Mouse (Mus musculus) T-helper 17 cell (primary cell): ENCODE measurements around the gene Litaf.

ENCODE experiments used
- in situ Hi-C, 2 experiments: fragments of 300-600 bp; cut with MboI, MseI; formaldehyde crosslinking; loops; 1 replicate in 1 of 2; 2 replicates in 1 of 2; pipeline ENCODE4 v1.15.1; 2025; ENCODE audit warnings: high pct_unique_total_duplicates in 2 of 2

The Litaf gene

DNA sequence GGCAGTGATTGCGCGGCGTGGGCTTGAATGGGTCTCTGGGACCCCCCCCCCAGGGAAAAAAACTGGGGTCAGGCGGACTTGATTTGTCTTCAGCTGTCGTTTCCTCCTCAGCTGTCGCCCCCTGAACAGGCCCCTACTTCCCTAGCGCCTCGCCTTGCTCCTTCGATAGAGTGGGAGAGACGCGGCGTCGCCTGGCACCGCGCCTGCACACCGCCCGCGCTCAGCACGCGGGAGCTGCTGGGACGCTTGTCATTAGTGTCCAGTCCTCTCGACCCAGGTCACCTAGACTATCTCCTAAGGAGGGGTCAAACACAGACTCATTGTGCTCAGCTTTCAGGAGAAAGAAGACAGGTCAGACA is 855 bp upstream of the Litaf start:
- in situ Hi-C loops = no loop called here

DNA sequence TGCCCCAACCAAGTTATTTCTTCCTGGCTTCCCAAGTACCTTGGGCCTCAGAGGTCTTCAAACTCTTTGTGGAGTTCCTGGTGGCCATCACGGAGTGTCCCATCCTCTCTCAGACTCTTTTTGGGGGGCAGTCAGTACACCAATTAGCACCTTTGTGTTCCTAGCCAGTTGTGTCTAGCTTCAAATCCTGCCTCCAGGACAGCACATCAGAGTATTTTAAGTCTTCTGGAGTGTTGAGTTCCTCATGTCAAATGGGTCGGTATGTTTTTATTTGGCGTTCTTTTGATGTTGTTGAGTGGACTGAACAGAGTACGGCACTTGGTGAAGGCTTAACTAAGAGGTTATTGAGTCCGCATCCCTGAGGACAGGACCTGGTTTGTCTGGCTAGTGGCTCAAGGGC is 526 bp downstream of the Litaf start:
- in situ Hi-C loops = no loop called here

DNA sequence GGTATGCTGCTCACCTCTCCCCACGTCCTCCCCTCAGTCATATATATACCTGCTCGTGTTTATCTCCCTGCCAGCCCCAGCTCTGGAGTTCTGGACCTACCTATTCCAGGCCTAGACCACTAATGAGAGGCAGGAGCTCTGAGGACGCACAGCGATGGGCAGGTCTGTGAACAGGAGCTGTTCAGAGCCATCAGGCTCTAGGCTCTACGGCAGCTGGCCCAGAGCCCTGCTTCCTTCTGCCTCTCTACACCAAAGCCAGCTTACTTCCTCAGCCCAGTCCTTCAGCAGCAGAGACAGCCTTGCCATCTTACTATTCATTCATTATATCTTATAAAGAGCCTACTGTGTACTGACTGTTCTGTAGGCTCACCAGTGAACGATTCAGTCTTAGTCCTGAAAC is 1.2 kb downstream of the Litaf start:
- in situ Hi-C loops = no loop called here

DNA sequence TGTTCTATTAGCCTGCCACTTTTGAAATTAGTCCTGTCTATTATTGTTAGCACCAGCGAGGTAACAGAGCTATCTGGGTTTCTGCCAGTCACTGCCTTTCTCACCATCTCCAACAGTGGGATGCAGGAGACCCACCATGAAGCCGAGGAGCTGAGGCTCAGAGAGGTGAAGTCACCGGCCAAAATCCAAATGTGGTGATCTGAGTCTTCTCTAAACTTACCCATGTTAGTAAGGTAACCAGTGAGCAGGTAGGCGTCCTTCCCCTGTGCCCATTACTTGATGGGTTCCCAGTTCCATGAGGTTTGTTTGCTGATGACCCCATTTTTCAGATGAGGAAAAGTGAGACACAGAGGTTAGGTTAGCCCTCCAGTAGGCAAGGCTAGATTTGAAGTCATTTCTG is 1.6 kb downstream of the Litaf start:
- in situ Hi-C loops = no loop called here

DNA sequence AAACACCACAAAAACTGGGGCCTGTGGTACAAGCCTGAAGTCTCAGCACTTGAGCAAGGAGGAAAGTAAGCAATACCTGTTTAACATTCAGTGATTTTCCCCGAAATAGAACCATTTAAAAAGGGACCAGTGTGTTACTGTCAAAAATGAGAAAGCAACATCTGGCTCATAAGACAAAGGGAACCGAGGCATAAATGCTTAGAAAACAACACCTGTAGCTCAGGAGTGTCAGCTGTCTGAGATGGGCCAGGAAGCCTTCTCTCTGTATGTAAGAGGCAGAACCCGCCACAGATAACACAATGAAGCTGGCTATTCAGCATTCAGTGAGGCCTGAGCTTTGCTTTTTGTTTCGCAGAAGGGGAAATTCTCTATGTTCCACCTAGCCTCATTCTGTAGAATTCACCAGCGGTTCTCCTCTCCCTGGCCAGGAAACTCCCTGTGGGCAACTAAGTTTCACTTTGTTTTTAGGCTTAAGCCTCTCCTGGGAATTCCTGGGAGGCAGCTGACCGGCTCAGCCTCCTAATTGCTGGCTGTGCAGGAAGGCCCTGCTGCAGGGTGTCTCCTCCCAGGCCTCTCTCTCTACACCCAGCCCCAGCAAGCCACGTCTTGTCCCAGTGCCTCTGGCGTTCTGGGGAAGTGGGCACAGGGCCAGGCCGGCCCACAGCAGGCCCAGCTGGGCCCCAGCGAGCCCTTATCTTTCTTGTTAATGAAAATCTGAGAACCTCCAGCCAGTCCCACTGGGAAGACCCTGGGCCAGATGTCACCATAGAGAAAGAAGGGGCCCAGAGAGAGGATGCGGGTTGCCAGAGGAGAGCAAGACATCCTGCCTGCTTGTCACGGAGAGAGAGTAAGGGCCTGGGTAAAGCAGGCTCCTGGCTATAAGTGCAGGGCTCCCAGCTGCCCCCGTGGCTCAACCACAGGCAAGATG is 2.9 kb downstream of the Litaf start:
- in situ Hi-C loops = no loop called here

DNA sequence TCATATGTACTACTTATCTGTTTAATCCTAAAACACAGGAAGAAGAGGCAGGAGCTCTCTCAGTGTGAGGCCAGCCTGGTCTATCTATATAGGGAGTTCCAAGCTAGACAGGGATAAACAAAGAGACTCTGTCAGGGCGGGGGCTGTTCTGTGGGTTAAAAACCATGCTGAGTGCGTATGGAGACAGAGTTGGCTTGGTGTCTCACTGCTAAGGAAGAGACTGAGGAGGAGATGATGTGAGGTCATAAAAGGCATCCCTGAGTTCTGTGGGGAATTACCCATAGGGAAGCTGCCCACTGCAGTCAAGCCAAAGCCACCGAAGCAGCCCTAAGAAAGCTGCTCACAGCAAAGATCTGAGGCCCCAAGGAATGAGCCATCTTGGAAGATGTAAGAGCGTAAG is 5.3 kb downstream of the Litaf start, which contains the start of gene Snn:
Gene Snn (plus strand): TSS at position 301 of the 400 bp plus-strand sequence.
- in situ Hi-C loops = no loop called here

DNA sequence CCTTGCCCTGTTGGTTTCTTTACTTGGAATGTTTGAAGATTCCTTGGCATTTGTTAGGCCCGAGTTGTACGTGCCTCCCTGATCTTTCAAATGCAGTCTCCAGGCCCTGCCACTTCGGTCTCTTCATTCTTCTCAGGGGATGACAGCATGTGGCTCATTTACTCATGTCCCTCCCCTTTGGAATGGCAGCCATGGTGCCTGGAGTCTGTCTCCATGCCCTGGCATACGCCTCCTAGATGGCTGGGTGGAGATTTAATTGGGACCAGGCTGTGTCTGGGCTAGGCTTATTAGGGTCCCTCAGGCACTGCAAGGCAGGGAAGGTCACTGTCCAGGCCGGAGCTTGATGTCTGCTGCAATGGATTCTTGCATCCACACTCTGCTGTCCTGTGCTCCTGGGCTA is 10.0 kb downstream of the Litaf start:
- in situ Hi-C loops = no loop called here

DNA sequence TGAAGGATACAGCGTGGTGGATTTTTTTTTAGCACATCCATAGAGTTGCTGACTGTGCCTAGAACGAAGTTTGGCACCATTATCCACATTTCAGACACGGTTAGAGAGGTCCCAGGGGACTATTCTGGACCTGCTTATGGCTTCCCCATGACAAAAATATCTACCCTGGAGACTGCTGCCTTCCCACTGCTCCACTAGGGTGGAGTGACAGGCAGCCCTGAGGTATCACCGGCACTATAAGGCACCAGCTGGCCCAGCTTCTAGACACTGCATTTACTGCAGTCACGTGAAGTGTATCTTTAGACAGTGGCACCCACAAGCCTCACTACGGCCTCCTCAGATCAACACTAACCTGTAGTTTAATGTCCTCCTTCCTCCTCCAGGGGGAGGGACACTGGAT is 11.1 kb downstream of the Litaf start:
- in situ Hi-C loops = no loop called here

DNA sequence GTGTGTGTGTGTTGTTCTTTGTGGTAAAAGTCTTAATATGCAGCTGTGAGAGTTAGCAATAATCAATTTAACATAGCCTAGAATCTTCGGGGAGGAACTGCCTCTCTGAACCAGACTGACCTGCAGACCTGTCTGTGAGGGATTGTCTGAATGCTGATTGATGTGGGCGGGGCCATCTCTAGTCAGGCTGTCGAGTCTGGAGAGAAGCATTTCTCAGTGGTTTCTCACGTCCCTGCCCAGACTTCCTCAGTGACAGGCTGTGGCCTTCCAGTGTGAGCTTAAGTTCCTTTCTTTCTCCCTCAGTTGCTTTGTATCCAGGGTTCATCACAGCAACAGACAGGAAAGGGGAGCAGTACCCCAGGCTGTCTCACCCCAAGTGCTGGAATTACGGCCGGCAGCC is 11.5 kb downstream of the Litaf start:
- in situ Hi-C loops = no loop called here

DNA sequence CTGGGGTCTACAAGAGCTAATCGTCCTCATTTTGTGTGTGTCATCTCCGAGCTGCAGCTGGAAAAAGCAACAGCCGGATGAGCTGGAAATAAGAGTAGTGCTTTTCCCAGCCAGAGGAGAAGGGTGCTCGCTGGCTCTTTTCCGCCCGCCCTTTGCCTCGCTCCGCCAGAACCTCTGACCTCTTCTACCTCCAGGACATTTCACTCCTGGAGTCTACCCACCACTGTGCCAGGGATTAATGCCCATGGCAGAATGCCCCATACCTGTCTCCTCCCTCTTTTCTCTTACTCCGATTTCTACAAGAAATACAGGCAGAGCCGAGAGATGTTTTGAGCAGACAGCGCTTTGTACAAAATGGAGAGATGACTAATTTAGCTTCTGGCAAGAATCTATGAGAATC is 14.8 kb downstream of the Litaf start:
- in situ Hi-C loops = no loop called here

DNA sequence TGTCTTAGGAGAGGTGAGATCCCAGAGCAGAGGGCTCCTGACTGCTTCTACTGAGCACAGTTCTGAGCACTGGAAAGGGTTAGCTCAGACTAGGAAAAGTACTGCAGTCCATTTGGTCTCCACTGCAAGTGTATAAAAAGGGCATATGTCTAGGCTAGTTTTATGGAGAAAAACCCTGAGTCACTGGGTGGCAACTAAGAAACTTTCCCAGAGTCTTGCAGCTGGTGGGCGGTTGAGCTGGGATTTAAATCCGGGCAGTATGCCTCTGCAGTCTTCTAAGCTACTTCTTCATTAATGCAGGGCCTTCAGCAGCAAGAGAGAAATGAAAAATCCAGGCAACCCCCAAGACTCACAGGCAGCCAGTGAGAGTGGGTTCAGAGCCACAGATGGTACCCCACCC is 15.7 kb downstream of the Litaf start:
- in situ Hi-C loops = no loop called here

DNA sequence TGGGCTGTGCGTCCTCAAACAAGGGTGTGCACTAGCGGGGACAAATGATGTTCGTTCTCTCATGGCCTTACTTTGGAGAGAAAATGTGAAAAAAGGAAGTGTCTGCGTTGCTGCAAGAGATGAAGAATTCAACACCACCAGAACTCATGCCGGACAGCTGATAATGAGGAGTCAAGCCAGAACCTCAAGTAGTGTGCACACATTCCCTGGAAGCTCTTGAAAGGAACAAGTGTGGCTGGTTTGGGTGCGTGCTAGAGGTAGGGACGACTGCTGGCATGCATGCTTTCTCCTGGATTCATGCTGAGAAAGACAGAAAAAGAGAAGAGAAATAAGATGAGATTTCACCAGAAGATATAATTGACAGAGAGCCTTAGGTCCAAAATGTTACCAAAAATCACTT is 18.8 kb downstream of the Litaf start:
- in situ Hi-C loops = no loop called here

DNA sequence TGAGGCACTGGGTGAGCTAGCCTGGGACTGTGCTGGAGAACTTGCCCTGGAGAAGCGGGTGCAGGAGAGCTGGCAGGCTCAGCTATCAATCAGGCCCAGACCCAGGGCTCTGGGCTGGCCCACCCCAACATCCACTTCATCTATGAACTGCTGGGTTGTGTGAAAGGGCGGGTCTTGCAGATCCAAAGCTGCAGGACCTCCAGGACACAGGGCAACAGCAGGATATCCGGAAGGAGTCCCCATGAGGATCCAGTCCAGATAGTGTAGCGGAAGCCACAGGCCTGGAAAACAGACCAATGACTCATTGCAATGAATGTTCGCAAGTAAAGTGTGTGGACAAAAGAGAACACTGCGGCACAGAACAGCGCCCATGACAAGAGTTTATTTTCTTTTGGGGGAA is 19.5 kb downstream of the Litaf start:
- in situ Hi-C loops = no loop called here

DNA sequence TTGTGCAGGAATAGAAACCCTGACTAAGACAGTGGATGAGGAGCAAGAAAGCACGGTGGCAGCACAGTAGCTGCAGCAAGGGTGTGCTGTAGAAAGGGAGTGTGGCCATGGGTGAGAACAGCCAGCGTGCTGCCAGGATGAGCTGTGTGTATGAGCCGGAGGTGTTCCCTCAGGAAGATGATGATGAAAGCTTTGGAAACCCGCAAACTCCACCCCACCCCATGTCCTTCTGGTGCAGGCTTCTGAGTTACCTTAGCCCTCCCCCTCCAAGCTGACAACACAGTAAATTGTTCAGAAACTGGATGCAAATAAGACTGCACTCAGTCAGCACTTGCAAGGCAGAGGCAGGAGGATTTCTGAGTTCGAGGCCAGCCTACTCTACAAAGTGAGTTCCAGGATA is 22.7 kb downstream of the Litaf start:
- in situ Hi-C loops = loop anchor here in 1 of 2 experiments (5.0 kb wide), 1 partner anchor 374 kb away; no protein-coding TSS in a partner anchor

DNA sequence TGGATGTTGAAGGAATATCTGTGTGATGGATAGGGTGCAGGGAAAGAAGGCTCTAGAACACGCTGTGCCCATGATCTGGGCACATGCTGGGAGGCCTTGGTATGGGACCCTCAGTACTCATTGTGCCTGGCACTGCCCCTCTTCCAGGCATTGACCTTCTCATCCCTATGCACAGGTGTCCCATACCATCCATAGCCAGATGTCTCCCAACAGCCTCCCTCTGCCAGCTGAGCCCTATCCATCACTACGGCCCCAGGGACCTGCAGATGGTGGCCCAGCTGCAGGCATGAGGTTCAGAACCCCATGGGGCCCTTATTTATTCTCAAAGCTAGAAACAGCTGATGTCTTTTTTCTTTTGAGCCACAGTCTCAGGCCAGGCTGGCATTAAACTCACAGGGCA is 25.4 kb downstream of the Litaf start:
- in situ Hi-C loops = loop anchor here in 1 of 2 experiments (5.0 kb wide), 1 partner anchor 377 kb away; no protein-coding TSS in a partner anchor

DNA sequence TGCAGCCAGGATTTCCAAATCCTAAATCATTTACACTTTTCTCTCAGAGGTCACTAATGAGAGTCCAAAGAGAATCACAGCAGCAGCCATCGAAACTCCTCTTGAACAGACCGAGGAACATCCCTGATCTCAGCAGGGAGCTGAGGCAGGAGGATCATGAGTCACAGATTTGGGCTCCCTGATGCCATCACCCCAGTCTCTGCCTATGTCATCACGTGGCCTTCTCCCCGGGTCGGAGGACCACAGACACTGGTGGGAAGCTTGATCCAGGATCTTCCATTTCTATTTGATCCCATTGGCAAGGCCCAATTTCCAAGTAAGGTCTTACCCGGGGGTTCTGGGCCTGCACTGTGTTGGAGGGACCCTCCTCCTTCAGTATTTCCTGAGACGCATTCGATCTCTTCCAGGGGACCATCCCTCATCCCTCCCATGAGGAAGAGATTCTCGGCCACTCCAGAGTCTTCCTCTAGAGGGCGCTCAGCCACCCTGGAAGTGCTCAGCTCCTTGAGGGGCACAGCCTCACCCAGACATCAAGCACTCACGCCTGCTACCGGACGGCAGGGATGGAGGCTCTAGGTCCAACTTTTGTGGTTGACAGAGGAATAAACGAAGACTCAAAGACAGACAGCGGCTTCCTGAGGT is 30.0 kb downstream of the Litaf start:
- in situ Hi-C loops = no loop called here

DNA sequence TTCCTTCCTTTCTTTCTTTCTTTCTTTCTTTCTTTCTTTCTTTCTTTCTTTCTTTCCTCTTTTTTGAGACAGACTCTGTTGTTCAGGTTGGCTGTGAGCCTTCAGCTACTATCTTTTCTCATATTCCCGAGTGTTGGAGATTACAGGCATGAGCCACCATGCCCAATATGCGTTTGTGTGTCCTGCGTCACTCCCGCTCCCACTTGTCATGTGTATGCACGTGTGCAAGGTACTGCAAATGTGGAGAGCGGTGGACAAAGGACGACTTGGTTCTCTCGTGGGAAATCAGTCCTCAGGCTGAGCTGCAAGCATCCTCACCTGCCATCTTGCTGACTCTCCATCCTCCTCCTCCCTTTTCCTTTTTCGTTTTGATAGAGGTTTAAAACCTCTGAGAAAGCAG is 30.7 kb downstream of the Litaf start:
- in situ Hi-C loops = no loop called here

DNA sequence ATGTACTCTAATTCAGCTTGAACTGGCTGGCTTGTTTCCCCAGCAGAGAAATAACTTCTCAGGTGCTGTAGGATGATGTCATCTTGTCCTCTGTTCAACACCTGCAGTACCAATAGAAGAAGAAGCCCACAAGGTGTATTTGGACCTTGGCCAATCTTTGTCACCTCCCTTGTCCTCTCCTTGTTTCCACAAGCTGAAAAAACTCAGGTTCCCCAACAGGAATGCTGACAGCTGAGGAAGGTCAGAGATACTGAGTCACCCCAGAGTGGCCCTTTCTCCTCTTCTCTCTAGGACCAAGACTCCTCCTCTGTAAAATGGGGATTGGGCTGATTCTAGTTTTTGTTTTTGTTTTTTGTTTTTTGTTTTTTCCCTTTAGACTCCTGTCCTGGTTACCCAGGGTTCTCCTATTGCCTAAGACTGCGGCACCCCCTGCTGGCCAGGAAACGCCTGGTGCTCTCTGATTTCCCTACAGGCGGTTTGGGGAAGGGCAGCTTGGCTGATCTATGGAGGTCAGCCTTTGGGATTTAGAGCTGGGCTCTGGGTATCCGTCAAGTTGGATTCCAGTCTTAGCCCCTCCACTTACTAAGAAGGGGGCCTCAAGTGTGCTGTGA is 31.7 kb downstream of the Litaf start:
- in situ Hi-C loops = loop anchor here (5.0 kb wide), 2 partner anchors 52 to 157 kb away; no protein-coding TSS in a partner anchor

DNA sequence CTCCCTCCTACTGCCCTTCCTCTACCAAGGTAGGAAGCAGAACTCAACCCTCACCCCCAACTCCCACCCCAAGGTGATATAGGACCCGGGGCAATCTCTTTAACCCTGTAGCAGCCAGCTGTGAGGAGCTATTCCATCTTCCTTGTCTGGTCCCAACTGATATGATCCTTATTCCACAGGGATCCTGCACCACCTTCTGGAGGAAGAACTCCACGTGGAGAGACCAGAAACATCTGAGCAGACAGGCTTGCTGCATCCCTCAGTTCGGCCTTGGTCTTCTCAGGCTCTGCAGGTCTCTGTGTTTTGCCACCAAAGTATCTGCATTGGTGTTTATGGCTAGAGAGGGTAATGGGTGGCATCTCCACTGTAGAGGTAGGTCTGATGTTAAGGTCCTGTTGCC is 34.6 kb downstream of the Litaf start:
- in situ Hi-C loops = loop anchor here (5.0 kb wide), 2 partner anchors 49 to 154 kb away; no protein-coding TSS in a partner anchor

DNA sequence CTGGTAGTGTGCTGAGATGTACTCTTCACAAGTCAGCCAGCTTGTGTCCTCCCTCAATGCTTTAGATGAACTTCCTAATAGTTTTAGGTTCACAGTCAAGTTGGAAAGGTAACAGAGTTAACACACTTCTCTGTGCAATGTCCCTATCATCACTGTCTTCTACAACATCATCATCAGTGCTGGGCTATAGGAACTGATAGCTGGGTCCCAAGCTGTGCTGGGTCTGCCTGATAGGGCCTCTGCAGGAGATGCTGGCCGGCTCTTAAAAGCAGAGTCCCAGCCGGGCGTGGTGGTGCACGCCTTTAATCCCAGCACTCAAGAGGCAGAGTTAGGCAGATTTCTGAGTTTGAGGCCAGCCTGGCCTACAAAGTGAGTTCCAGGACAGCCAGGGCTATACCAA is 35.1 kb downstream of the Litaf start:
- in situ Hi-C loops = loop anchor here (5.0 kb wide), 2 partner anchors 49 to 154 kb away; no protein-coding TSS in a partner anchor

DNA sequence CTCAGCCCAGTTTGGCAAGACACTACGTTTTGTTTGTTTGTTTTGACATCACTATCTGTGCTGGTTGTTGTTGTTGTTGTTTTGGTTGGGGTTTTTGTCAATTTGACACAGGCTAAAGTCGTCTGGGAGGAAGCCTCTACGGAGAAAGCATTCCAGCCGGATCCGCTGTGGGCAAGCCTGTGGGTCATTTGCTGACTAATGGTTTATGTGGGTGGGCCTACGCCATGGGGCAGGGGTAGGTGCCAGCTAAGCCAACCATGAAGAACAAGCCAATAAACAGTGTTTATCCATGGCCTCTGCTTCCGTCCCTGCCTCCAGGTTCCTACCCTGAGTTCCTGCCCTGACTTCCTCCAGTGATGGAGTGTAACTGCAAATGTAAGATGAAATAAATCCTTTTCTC is 37.8 kb downstream of the Litaf start:
- in situ Hi-C loops = no loop called here

DNA sequence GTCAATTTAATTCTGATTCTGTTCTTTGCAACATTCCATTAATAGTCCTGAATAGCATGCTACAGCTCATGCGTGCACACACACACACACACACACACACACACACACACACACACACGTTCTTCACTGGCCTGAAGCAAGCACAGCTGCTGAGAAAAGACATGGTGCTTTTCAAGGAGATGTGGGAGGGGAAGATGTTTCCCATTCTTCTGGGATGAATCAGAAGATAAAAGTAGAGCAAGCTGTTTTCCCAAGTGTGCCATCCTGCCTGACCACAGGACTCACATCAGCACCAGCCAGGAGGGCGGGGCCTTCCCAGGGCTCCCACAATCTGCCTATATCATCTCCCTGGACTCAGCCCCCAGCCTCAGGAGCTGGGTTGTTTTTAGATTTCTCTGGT is 41.1 kb downstream of the Litaf start:
- in situ Hi-C loops = no loop called here
